9 mouse cellular contexts compared by ENCODE assay signal in genomic region chr14:37033241-37033640, GRCm38 (mm10). TPM values are rescaled to one million over a fixed set of nuclear protein-coding genes. Genes with fewer than 3 reads are reported as not detected.
A peak's percentile ranks its signal among the peaks of the same experiment; 100 is the strongest.
DNase-seq lines count a peak whose midpoint lies in the region; TF ChIP-seq lines count a peak whose summit lies in the region.
"Had no signal": no experiment of that assay in that cellular context is flagged by ENCODE, and none has a peak within 500 bp of the region (broad histone marks: within the 10 kb centered on the region; RNA-seq: fewer than 3 reads in every experiment).

No protein-coding gene starts in this region.

- in situ Hi-C loops in ES-E14 (cut with MboI; ENCODE audit: low sequenced_read_pairs in 2 of 2, unreplicated experiment in 2 of 2): loop anchor here in 1 of 2 experiments (10.0 kb wide), 1 partner anchor 168 kb away; no protein-coding TSS in a partner anchor

- H3K4me1 ChIP-seq in ES-E14 (ENCODE audit: control insufficient read depth in 2 of 2, insufficient read depth in 2 of 2, low read length in 2 of 2, poor library complexity in 1 of 2): no peaks in the 10 kb centered on the region
- no peaks in the 10 kb centered on the region for H3K4me1 ChIP-seq in bone marrow, adult 2 months (ENCODE audit: control insufficient read depth, insufficient read depth, low read length)
- H3K4me1 ChIP-seq in embryonic fibroblast, embryonic 13.5 days (ENCODE audit: control insufficient read depth, insufficient read depth, low read length): no peaks in the 10 kb centered on the region

- no peak overlapping the region for H3K4me3 ChIP-seq in ES-E14 (ENCODE audit: insufficient read depth in 1 of 2, low read depth in 1 of 2, low read length in 2 of 2, poor library complexity in 1 of 2, severe bottlenecking in 1 of 2)
- no peak overlapping the region for H3K4me3 ChIP-seq in bone marrow, adult 2 months (replicated peaks; ENCODE audit: control insufficient read depth, low read depth, low read length)
- H3K4me3 ChIP-seq in embryonic fibroblast, embryonic 13.5 days (ENCODE audit: insufficient read depth, low read length): no peak overlapping the region

- peak; percentile 90 for TF ChIP-seq CTCF in bone marrow, adult 2 months (IDR thresholded peaks at IDR 0.05; ENCODE audit: control insufficient read depth, insufficient read depth, low read length)
- peak; percentile 93 for TF ChIP-seq CTCF in embryonic fibroblast, embryonic 13.5 days (IDR thresholded peaks at IDR 0.05; ENCODE audit: borderline replicate concordance, insufficient read depth, low read length)

- H3K9me3 ChIP-seq in ES-E14 (ENCODE audit: control insufficient read depth, insufficient read depth, low read depth, low read length): no peaks in the 10 kb centered on the region

- 12% methylated on average over 7 of the region's 7 CpGs for WGBS in bone marrow, adult 2 months

- no peak overlapping the region for H3K27ac ChIP-seq in ES-E14 (ENCODE audit: insufficient read depth, low read depth, low read length, poor library complexity, severe bottlenecking)
- H3K27ac ChIP-seq in bone marrow, adult 2 months (ENCODE audit: control insufficient read depth, insufficient read depth, low read depth, low read length, poor library complexity): no peak overlapping the region
- no peak overlapping the region for H3K27ac ChIP-seq in embryonic fibroblast, embryonic 13.5 days (ENCODE audit: insufficient read depth, low read length)

- no peak overlapping the region for H3K9ac ChIP-seq in ES-E14 (ENCODE audit: insufficient read depth, low read depth, low read length, poor library complexity, severe bottlenecking)

- H3K36me3 ChIP-seq in ES-E14 (ENCODE audit: control insufficient read depth, insufficient read depth, low read length, poor library complexity, severe bottlenecking): no peaks in the 10 kb centered on the region

- intact Hi-C loops in heart, postnatal 25 days (cut with DNase I): loop anchor here (1.0 to 5.0 kb wide), 2 partner anchors 81 to 166 kb away; no protein-coding TSS in a partner anchor

- peak; percentile 48 for DNase-seq in ES-E14 (ENCODE audit: low read depth, low spot score)
- peak; percentile 14 for DNase-seq in heart, postnatal 25 days (ENCODE audit: low spot score)
- DNase-seq in layer of hippocampus, adult 18-20 months (ENCODE audit: low spot score in 2 of 2): peak; percentile 71 to 91
- peak; percentile 74 for DNase-seq in lung, postnatal 10 days
- peak; percentile 88 for DNase-seq in retina, embryonic 14.5 days (ENCODE audit: low spot score)
- peak; percentile 24 for DNase-seq in urinary bladder, postnatal 10 days (ENCODE audit: low spot score)

- no peak for TF ChIP-seq POLR2A in bone marrow, adult 2 months (IDR thresholded peaks at IDR 0.05; ENCODE audit: borderline replicate concordance, control insufficient read depth, low read depth, low read length)
- TF ChIP-seq POLR2A in embryonic fibroblast, embryonic 13.5 days (IDR thresholded peaks at IDR 0.05; ENCODE audit: low read depth, low read length): no peak

TF ChIP-seq in ES-E14, 5 proteins besides CTCF, POLR2A, EP300 and RAD21:
- TF ChIP-seq ZNF384 (IDR thresholded peaks at IDR 0.05; ENCODE audit: low read depth, low read length) (no peak), MAFK (IDR thresholded peaks at IDR 0.05; ENCODE audit: insufficient read depth, low read depth, low read length) (no peak), ZC3H11A (IDR thresholded peaks at IDR 0.05; ENCODE audit: borderline replicate concordance, low read depth, low read length) (peak; percentile 91)
TF ChIP-seq in ES-E14: peak in this region for 1.

RNA-seq across cellular contexts. Expression of gene Rgr, which starts 15.5 kb away (rescaled TPM):
- not detected in 2 replicates for total RNA-seq in ES-E14 (2012; rRNA removed)
- not detected in 2 replicates for polyA plus RNA-seq in bone marrow, adult 2 months (2011; ENCODE audit: insufficient read depth, insufficient read length, low replicate concordance, missing spikeins)
- polyA plus RNA-seq in embryonic fibroblast, embryonic 13.5 days (2011; ENCODE audit: insufficient read length, low read depth, missing spikeins): not detected in 2 replicates
- not detected for total RNA-seq in heart, postnatal 25 days (2021)
- total RNA-seq in layer of hippocampus, adult 18-20 months (2021): not detected
- polyA plus RNA-seq: liver, embryonic 16.5 days had no signal

RNA-seq across cellular contexts. Expression of gene Lrit1, which starts 21.4 kb away (rescaled TPM):
- 0.05 TPM in 1 of 2 replicates, not detected in the other for total RNA-seq in ES-E14 (2012; rRNA removed)
- not detected in 2 replicates for polyA plus RNA-seq in bone marrow, adult 2 months (2011; ENCODE audit: insufficient read depth, insufficient read length, low replicate concordance, missing spikeins)
- not detected in 2 replicates for polyA plus RNA-seq in embryonic fibroblast, embryonic 13.5 days (2011; ENCODE audit: insufficient read length, low read depth, missing spikeins)
- not detected for total RNA-seq in heart, postnatal 25 days (2021)
- not detected for total RNA-seq in layer of hippocampus, adult 18-20 months (2021)
- polyA plus RNA-seq: liver, embryonic 16.5 days had no signal

RNA-seq across cellular contexts. Expression of gene Lrit2, which starts 34.5 kb away (rescaled TPM):
- total RNA-seq in ES-E14 (2012; rRNA removed): not detected in 2 replicates
- polyA plus RNA-seq in bone marrow, adult 2 months (2011; ENCODE audit: insufficient read depth, insufficient read length, low replicate concordance, missing spikeins): not detected in 2 replicates
- not detected in 2 replicates for polyA plus RNA-seq in embryonic fibroblast, embryonic 13.5 days (2011; ENCODE audit: insufficient read length, low read depth, missing spikeins)
- not detected for total RNA-seq in heart, postnatal 25 days (2021)
- total RNA-seq in layer of hippocampus, adult 18-20 months (2021): not detected
- polyA plus RNA-seq: liver, embryonic 16.5 days had no signal

Comparison
In these comparisons a context has a peak if more than half of its experiments do, and no peak if none do; other contexts are left out.
1. DNase-seq: peak in every context shown above with its lines; median percentile 88 in retina, embryonic 14.5 days; 81 in layer of hippocampus, adult 18-20 months; 74 in lung, postnatal 10 days; 48 in ES-E14; 24 in urinary bladder, postnatal 10 days; 14 in heart, postnatal 25 days.